Mouse (Mus musculus): Measurements from ENCODE around the gene Sirpb1c. TPM values are rescaled to one million over a fixed set of nuclear protein-coding genes. Genes with fewer than 3 reads are reported as not detected.
"Not testable (repeated sequence)": the region's sequence is repeated elsewhere in the genome, so short reads cannot be mapped to it uniquely, and the experiment has no call there.

The Sirpb1c gene
- polyA plus RNA-seq (2014; fragmentation: Nextera tagmentation; extraction: Ambion mirVana), result 0.26 and 0.35 TPM in 2 replicates

DNA sequence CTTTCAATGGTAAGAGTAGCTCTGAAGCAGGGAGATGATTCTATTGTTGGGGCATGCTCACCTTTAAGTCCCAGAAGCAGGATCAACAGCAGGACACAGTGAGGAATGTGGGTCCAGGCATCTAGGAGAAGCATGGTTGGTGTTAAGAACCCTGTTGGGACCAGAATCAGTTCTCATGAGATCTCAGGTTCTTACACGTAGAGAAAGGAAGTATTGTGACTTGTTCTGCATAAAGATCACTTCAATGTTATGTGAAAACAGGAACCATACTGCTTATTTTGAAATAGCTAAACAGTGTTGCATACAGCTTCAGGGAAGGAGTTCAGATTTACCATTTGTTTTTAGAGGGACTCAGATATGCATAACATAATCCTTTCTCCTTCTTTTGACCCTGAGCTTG is at the start of gene Sirpb1c:
Gene Sirpb1c (minus strand): TSS at position 249 of the 400 bp plus-strand sequence.
- not testable (repeated sequence) for H3K9me3 ChIP-seq (ENCODE audit: control insufficient read depth, low read length); DNase-seq (ENCODE audit: low spot score); H3K4me2 ChIP-seq (ENCODE audit: low read length); H3K4me1 ChIP-seq (replicated peaks; ENCODE audit: control insufficient read depth, insufficient read depth, low read length); ATAC-seq (replicated peaks; ENCODE audit: low FRiP score, low TSS enrichment, low read depth); H3K27me3 ChIP-seq (replicated peaks; ENCODE audit: control insufficient read depth, insufficient read depth, low read length); H3K27ac ChIP-seq (ENCODE audit: low read depth); H3K36me3 ChIP-seq (ENCODE audit: control insufficient read depth, insufficient read depth, low read length); H3K4me3 ChIP-seq (ENCODE audit: low read depth, low read length); H3K9ac ChIP-seq (ENCODE audit: low read length)
- no CpG with 5 or more reads among the region's 1 CpGs for WGBS

DNA sequence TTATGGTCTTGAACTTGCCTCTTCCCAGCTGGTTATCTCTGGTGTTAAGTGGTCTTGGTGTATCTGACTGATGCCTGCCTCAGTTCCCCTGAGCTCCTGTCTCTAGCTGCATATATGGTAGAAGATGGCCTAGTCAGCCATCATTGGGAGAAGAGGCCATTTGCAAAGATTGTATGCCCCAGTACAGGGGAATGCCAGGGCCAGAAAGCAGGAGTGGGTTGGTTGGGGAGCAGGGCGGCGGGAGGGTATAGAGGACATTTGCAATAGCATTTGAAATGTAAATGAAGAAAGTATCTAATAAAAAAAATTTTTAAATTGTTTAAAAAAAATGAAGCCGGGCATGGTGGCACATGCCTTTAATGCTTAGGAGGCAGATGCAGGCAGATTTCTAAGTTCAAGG is 38.1 kb upstream of the Sirpb1c start:
- DNase-seq (ENCODE audit: low spot score), result no peak
- no peaks in the 10 kb centered on the region for H3K4me1 ChIP-seq (replicated peaks; ENCODE audit: control insufficient read depth, insufficient read depth, low read length)
- H3K27me3 ChIP-seq (replicated peaks; ENCODE audit: control insufficient read depth, insufficient read depth, low read length), result no peaks in the 10 kb centered on the region
- H3K9me3 ChIP-seq (ENCODE audit: control insufficient read depth, low read length), result no peaks in the 10 kb centered on the region
- no peak overlapping the region for H3K4me3 ChIP-seq (ENCODE audit: low read depth, low read length)
- WGBS, result 84% methylated on average over 3 of the region's 3 CpGs
- H3K4me2 ChIP-seq (ENCODE audit: low read length), result no peak overlapping the region
- no peak for ATAC-seq (replicated peaks; ENCODE audit: low FRiP score, low TSS enrichment, low read depth)
- no peak overlapping the region for H3K27ac ChIP-seq (ENCODE audit: low read depth)
- H3K9ac ChIP-seq (ENCODE audit: low read length), result no peak overlapping the region
- H3K36me3 ChIP-seq (ENCODE audit: control insufficient read depth, insufficient read depth, low read length), result no peaks in the 10 kb centered on the region

DNA sequence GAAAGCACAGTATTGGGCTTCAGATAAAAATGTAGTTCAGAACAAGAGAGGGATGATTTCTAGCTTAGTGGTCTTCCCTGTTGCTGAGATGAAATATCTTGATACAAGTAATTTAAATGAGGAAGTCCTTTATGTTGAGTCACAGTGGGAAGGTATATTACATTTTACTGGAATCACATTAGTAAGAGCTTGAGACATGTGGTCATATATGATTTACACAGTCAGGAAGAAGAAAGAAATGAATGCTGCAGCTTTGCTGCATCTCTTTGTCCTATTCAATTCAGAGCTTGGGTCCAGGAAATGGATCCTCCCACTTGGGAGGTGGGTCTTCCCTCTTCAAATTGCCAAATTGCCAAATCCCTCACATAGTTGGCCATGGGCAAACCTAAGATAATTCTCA is 7.4 kb upstream of the Sirpb1c start:
- not testable (repeated sequence) for H3K9ac ChIP-seq (ENCODE audit: low read length); ATAC-seq (replicated peaks; ENCODE audit: low FRiP score, low TSS enrichment, low read depth); H3K4me1 ChIP-seq (replicated peaks; ENCODE audit: control insufficient read depth, insufficient read depth, low read length); H3K4me3 ChIP-seq (ENCODE audit: low read depth, low read length); DNase-seq (ENCODE audit: low spot score); H3K9me3 ChIP-seq (ENCODE audit: control insufficient read depth, low read length); H3K36me3 ChIP-seq (ENCODE audit: control insufficient read depth, insufficient read depth, low read length); H3K27me3 ChIP-seq (replicated peaks; ENCODE audit: control insufficient read depth, insufficient read depth, low read length); H3K27ac ChIP-seq (ENCODE audit: low read depth); H3K4me2 ChIP-seq (ENCODE audit: low read length)

DNA sequence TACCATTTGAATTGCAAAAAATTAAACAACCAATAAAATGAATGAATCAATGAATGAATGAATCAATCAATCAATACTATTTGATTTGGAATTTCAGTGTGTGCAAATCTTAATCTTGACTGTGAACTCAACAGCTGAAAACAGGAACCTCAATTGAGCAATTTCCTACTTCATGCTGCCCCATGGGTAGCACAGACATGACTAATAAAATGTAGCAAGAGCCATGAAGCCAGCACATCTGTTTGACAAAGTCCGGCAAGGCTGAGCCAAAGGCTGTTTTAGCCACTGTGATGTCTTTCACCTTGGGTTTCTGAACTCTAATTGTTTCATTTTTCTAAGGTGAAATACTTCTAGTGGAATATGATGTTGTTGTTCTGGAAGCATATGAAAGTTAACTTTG is 1.6 kb upstream of the Sirpb1c start:
- H3K4me2 ChIP-seq (ENCODE audit: low read length), result no peak overlapping the region
- WGBS, result 94% methylated on average over 1 of the region's 1 CpGs
- H3K27me3 ChIP-seq (replicated peaks; ENCODE audit: control insufficient read depth, insufficient read depth, low read length), result no peaks in the 10 kb centered on the region
- H3K4me1 ChIP-seq (replicated peaks; ENCODE audit: control insufficient read depth, insufficient read depth, low read length), result no peaks in the 10 kb centered on the region
- ATAC-seq (replicated peaks; ENCODE audit: low FRiP score, low TSS enrichment, low read depth), result no peak
- H3K27ac ChIP-seq (ENCODE audit: low read depth), result no peak overlapping the region
- no peak overlapping the region for H3K4me3 ChIP-seq (ENCODE audit: low read depth, low read length)
- H3K36me3 ChIP-seq (ENCODE audit: control insufficient read depth, insufficient read depth, low read length), result no peaks in the 10 kb centered on the region
- no peaks in the 10 kb centered on the region for H3K9me3 ChIP-seq (ENCODE audit: control insufficient read depth, low read length)
- DNase-seq (ENCODE audit: low spot score), result no peak
- H3K9ac ChIP-seq (ENCODE audit: low read length), result no peak overlapping the region

DNA sequence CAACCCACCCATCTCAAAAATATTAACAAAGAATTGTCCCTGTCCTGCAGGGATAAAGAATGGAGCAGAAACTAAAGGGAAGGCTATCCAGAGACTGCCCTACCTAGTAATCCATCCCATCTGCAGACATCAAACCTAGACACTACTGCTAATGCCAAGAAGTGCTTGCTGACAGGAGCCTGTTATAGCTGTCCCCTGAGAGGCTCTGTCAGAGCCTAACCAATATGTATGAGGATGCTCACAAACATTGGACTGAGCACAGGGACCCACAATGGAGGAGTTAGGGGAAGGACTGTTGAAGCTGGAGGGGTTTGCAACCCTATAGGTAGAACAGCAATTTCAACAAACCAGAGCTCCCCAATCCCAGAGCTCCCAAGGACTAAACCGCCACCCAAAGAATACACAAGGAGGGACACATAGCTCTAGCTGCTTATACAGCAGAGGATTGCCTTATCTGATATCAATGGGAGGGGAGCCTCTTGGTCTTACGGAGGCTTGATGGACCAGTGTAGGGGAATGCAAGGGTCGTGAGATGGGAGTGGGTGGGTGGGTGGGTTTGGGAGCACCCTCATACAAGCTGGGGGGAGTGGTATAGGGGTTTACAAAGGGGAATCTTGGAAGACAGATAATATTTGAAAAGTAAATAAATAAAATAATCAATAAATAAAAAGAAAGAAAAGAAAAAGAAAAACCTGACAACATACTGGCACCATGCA is 838 bp downstream of the Sirpb1c start:
- 77% methylated on average over 3 of the region's 3 CpGs for WGBS
- Histone ChIP-seq H3K27ac (ENCODE audit: low read depth) (no peak overlapping the region), H3K9me3 (ENCODE audit: control insufficient read depth, low read length) (no peaks in the 10 kb centered on the region), H3K4me1 (replicated peaks; ENCODE audit: control insufficient read depth, insufficient read depth, low read length) (no peaks in the 10 kb centered on the region), H3K4me3 (ENCODE audit: low read depth, low read length) (no peak overlapping the region), H3K27me3 (replicated peaks; ENCODE audit: control insufficient read depth, insufficient read depth, low read length) (no peaks in the 10 kb centered on the region), H3K9ac (ENCODE audit: low read length) (no peak overlapping the region), H3K4me2 (ENCODE audit: low read length) (no peak overlapping the region), H3K36me3 (ENCODE audit: control insufficient read depth, insufficient read depth, low read length) (no peaks in the 10 kb centered on the region)
- DNase-seq (ENCODE audit: low spot score) (no peak), ATAC-seq (replicated peaks; ENCODE audit: low FRiP score, low TSS enrichment, low read depth) (no peak)

DNA sequence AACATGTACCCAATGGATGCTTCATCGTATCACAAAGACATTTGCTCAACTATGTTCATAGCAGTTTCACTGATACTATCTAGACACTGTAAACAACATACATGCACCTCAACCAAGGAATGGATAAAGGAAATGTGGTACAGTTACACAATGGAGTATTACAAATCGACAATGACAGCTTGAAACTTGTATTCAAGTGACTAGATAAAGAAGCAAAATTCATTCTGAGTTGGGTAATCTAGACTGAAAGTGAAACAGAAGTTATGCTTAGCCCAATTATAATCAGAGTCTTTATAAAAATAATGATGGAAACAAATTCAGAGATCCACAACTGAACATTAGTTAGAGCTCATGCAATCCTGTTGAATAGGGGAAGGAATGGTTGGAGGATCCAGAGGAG is 74.7 kb downstream of the Sirpb1c start:
- H3K4me3 ChIP-seq (ENCODE audit: low read depth, low read length); H3K27ac ChIP-seq (ENCODE audit: low read depth); H3K9ac ChIP-seq (ENCODE audit: low read length); H3K4me1 ChIP-seq (replicated peaks; ENCODE audit: control insufficient read depth, insufficient read depth, low read length); H3K9me3 ChIP-seq (ENCODE audit: control insufficient read depth, low read length); H3K27me3 ChIP-seq (replicated peaks; ENCODE audit: control insufficient read depth, insufficient read depth, low read length); ATAC-seq (replicated peaks; ENCODE audit: low FRiP score, low TSS enrichment, low read depth); DNase-seq (ENCODE audit: low spot score); H3K36me3 ChIP-seq (ENCODE audit: control insufficient read depth, insufficient read depth, low read length); H3K4me2 ChIP-seq (ENCODE audit: low read length): not testable (repeated sequence)
- 72% methylated on average over 2 of the region's 2 CpGs for WGBS

Other genes starting within 250 kb of the Sirpb1c start
- gene Gm5150, start 157.9 kb upstream of the Sirpb1c start, polyA plus RNA-seq (2014; fragmentation: Nextera tagmentation; extraction: Ambion mirVana), result 0.19 TPM in 1 of 2 replicates, not detected in the other